Mouse (Mus musculus) gastrocnemius, adult 8-10 months (tissue): ENCODE measurements around the gene Wnt7b. TPM values are rescaled to one million over a fixed set of nuclear protein-coding genes. Genes with fewer than 3 reads are reported as not detected.

ENCODE experiments used
- DNase-seq, 2 experiments: peaks; one replicate each; pipeline ENCODE4 v3.0.0; 2022; ENCODE audit warnings: low spot score in 2 of 2
- total RNA-seq, 4 experiments: library from RNA; stranded (reverse); gene quantifications; 2 replicates each; pipeline ENCODE4 v1.2.4; 2022

The Wnt7b gene
- total RNA-seq, 4 experiments from 2014 or later = 0.19 TPM; not detected in 3

DNA sequence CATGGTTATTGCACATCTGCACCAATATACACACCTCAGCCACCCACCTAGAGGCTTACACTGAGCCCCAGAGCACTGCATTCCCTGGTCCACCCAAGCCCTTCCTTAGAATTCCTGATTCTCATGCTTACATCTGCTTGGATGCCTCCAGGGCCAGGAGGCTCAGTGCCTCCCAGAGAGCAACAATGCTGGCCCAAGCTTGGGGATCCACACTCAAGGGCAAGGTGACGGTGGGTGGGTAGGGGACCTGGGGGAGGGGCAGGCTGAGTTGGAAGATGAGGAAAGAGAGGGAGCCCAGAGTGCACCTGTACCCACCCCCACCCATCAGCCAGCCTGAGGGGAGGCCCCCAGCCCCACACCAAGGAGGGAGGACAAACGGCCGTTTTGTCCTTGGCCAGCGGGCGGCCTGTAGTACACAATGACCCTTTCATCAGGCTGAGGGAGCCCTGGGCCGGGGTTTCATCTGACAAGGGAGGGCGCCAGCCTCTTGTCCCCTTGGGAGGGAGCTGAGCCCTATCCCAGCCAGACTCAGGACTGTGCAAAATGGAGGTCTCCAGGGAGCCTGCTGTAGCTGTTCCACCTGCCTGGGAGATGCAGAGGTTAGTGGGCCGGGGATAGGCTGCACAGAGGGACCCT lies 9.5 kb downstream of the Wnt7b start:
- DNase-seq = no peak

GRCm38 (mm10) chr15:85569995-85570734 lies 12.1 kb downstream of the Wnt7b start:
- no peak for DNase-seq

GRCm38 (mm10) chr15:85569167-85569797 lies 13.0 kb downstream of the Wnt7b start:
- no peak for DNase-seq

GRCm38 (mm10) chr15:85568402-85568801 lies 13.9 kb downstream of the Wnt7b start:
- no peak for DNase-seq

DNA sequence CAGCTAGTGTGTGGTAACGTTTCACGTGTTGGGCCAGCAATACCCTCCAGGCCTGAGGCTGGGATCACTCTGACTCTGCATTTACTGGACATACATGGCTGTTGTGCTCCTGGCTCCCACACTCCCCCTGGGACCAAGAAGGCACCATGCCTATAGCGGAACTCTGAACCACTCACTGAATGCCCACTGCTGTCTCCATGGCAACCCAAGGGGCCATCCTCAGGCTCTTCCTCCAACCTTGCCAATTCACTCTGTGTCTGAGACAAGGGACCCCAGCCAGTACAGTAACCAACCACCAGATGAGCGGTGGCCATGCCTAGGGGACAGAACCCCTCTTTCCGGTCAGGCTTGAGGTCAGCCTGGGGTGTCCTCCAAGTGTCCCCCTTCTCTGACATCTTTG lies 17.3 kb downstream of the Wnt7b start:
- no peak for DNase-seq

DNA sequence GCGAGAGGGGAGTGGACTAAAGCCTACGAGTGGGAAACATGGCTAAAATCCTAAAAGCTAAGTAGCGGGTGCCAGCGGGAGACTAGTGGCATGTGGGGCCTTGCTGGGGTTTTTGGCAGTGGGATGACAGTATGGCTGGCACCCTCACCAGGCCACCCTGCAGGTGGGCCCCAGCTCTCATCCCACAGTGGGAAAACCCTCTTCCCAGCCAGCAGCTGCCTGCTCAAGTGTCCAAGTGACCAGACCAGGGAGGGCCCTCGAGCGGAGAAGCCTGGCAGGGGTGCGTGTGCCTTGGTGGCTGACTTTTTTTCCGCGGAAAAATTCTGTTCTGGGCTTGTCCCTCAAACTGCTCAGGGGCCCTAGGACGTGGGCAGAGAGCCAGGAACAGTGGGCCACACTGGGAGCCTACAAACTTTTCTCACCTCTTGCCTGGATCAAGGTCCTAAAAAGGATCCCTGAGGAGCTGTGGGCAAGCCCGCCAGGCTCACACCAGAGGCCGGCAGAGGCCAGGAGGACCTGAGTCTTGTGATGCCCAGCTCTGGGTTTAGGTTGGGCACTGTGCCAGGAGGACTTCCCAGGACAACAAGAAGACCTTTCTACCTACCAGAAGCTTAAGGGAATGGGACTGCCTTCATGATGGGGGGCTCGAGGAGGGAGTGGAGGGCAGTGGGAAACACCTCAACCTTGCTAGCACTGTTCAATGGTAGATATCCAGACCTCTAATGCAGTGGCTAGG lies 18.1 kb downstream of the Wnt7b start:
- no peak for DNase-seq

DNA sequence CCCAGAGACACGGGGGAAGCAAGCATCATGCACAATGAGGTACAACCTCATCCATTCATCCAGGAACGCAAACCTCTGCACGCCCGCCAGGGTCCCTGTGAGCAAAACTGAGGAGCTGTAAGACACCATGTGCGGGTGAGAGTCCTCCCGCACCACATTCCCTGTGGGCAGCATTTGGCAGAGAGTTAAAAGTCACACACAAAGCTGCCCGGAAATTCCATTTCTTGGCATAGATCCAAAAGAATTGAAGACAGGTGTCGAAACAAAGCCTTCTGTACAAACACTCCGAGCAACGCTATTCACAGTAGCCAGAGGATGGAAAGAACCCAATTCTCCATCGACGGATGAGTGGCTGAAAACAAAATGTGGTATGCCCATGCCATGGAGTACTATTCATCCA lies 20.3 kb downstream of the Wnt7b start:
- DNase-seq = no peak

DNA sequence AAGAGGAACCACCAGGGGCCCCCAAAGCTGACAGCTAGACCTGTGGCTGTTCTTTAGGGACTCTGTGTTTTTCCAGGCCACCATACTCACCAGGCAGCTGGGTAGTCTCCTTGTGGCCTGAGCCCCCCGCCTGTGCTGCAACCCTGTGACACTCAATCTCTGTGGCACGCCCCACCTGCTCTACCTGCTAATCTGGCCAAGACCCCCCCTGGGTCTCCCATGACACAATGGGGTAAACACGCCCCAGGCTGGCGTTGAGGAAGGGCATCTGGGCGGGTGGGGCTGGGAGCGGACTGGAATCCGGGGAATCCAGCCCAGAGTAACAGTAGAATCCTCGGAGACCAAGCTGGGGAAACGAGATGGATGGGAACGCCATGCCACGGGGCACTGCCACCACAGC lies 21.4 kb downstream of the Wnt7b start:
- no peak for DNase-seq

DNA sequence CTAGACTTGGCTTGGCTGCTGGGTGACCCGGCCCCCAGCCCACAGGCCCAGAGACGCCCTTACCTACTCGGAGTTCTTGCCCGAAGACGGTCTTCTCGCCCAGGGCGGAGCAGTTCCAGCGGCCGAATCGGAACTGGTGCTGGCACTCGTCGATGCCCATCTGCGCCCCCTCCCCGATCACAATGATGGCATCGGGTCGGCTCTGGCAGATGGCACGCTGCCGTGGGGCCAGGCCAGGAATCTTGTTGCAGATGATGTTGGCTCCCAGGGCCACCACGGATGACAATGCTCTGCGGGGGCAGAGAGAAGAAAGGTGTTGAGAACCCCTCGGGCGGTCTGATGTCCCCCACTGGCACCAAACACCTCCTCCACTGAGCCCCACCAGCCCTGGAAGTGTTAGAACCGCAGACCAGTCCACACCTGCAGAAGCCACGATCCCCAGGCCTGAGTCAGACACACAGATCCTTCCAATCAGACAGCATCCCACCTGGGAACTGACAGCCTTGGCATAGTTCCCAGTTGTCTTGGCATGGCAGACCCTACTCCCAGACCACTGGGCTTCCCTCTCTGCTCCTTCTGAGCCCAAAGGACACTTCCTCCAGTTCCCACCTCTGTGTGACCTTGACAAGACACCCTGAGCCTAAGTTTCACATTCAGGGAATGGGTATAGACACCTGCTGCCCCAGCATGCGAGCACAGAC lies 23.3 kb downstream of the Wnt7b start:
- no peak for DNase-seq

DNA sequence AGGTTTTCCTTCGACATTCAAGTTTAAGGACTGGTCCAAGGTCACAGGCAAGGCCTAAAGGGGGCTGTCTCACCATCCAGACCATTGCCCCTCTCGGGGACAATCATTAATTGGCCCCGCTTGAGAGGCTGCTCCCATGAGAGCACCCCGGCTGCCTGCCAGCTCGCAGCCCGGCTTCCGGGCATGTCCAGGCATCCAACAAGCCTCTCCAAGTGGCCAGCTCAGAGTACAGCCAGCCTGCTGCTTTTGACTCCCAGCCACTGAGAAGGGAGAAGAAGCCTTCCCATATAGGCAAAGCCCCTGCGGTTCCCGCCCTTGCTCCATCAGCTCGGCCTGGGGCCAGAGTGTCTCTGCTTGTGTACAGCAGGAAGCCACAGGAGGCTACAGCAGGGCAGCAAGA lies 26.5 kb downstream of the Wnt7b start:
- no peak for DNase-seq

GRCm38 (mm10) chr15:85553421-85553820 lies 28.9 kb downstream of the Wnt7b start:
- no peak for DNase-seq

DNA sequence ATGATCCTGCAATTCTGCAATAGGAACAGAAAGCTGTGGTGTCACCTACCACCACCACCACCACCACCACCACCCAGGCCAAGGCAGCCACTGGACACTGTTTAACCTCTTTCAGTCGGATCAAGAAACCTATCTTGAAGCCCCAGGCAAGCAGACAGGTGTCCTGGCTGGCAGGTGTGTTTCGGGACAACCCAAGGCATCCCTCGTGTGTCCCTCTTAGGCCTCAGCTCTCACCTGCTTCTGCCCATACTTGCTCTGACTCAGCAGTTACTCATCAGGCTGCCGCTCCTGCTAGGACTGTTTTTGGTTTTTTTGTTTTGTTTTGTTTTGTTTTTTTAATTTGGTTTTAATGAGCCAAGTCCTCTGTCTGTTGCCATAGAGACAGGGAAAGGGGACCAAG lies 35.8 kb downstream of the Wnt7b start:
- DNase-seq = no peak

DNA sequence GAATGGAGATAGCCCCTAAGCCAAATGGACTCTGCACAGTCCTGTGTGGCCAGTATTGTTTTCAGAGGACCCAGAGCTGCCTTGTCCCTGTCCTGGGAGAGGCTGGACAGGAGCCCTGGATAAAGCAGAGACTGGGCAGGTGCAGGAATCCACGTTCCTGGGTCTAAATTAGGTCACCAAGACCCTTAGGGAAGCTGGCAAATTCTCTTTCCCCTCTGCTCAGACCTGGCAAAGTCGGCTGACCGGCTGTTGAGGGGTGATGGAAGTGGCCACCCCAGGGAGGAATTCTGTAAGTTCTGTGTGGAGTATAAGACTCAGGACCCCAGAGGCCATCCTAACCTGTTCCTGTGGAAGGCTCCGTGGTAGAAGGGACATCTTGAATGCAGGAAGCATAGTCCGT lies 36.9 kb downstream of the Wnt7b start:
- DNase-seq = no peak

GRCm38 (mm10) chr15:85538170-85538569 lies 44.1 kb downstream of the Wnt7b start:
- DNase-seq = no peak

GRCm38 (mm10) chr15:85537151-85537550 lies 45.1 kb downstream of the Wnt7b start:
- no peak for DNase-seq

DNA sequence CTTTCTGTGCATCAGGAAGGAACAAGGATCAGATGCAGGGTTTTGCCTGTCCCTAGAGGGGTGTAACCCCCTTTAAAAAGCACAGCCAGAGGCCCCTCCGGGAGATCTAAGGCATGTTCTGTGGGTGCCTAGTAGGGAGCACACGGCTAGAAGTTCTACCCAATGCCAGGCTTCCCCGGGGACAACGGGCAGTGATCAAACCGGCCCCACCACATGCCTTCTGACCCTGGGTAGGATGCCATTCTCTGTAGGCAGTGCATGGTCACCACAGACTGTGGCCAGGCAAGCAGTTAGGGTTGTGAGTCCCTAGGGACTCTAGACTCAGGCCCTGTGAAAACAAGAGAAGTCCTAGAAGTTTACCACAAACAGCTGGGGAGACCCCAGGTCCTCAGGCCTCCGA lies 47.6 kb downstream of the Wnt7b start:
- DNase-seq = no peak

GRCm38 (mm10) chr15:85534215-85534614 lies 48.1 kb downstream of the Wnt7b start:
- DNase-seq = no peak

- DNase-seq = no peak
Observed at GRCm38 (mm10) chr15:85532063-85532462, 50.2 kb downstream of the Wnt7b start.

DNA sequence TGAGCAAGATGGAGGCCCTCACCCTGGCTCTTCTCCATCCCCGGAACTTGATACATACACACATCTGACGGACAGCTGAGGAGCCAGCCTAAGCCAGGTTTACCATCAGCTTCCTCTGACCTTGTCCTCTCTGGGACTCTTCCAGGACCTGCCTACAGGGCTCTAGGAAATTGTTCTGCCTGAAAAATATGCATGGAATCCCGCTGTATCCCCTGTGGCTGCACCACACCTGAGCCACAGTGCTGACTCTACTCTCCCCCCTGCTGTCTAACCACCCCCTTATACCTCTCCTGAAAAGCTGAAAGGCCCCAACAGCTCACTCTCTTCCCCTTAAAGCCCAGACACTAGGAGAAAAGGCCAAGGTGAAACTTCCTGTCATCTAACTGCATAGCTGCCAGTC lies 52.4 kb downstream of the Wnt7b start:
- no peak for DNase-seq

DNA sequence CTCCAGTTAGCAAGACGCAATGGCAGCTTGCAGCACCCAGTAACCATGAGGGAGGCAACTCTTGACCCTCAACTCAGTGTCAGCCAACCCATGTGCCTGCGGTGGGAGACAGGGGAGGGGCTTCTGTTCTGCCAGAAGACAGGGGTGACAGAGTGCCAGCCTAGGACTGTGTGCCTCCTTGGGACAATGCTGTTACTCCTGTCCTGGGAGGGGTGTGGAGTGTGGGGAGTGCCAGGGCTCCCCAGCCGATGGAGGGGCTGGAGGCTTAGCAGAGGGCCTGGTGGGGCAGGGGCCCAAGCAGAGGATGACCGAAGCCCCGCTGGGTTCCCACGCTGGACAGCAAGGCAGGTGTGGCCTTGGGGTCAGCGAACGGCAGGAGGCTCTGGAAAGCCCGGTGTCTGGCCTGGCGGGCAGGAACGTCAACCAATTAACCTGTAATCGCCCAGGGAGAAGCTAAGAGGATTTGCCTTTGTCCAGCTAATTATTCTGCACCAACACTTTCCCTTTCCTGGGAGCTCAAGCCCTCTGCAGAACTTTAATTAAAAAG lies 57.8 kb downstream of the Wnt7b start:
- no peak for DNase-seq
